Mouse (Mus musculus) Patski (cell line): Measurements from ENCODE around the gene Tbata. TPM values are rescaled to one million over a fixed set of nuclear protein-coding genes. Genes with fewer than 3 reads are reported as not detected.

Experiments used
- ATAC-seq: fragments of 100-300 bp; one replicate; pipeline ENCODE4 v1.8.0; 2021
- CTCF ChIA-PET: fragments of 350-600 bp; sonication (Branson Sonifier 250); formaldehyde crosslinking; loops from one replicate; lab custom pipeline; 2022; ENCODE audit warnings: inconsistent platforms; lab: Charles Lee
- POLR2A ChIA-PET: fragments of 350-600 bp; sonication (Branson Sonifier 250); formaldehyde crosslinking; loops from one replicate; lab custom pipeline; 2022; ENCODE audit warnings: antibody characterized with exemption, inconsistent platforms; lab: Charles Lee
- DNase-seq: peaks from one replicate; pipeline ENCODE4 v3.0.0-alpha.2; 2011; ENCODE audit warnings: low read depth, low spot score
- H3K27me3 ChIP-seq: fragments of 371-371 bp; one replicate; pipeline ENCODE4 v1.5.1; 2021
- CTCF ChIP-seq: fragments of 100-300 bp; IDR thresholded peaks from one replicate; pipeline ENCODE4 v1.5.1; 2021
- in situ Hi-C: fragments of 300-500 bp; cut with MboI; formaldehyde crosslinking; loops from 3 replicates; pipeline ENCODE4 v1.11.1; 2018; ENCODE audit warnings: low pct_unique_long_range_greater_than_20kb, mixed read lengths
- polyA plus RNA-seq: library from polyadenylated mRNA; unstranded; gene quantifications from one replicate; pipeline ENCODE4 v1.2.3, GENCODE M21; 2021

Tbata gene
- polyA plus RNA-seq, 1 experiment from 2014 or later = not detected

GRCm38 (mm10) chr10:61226784-61227396 lies 55.1 kb downstream of the Tbata start:
- TF ChIP-seq CTCF = no peak
- ChIA-PET POLR2A (no interaction called here), CTCF (no interaction called here)
- ATAC-seq (no peak), DNase-seq (no peak)
- no peaks in the 10 kb centered on the region for H3K27me3 ChIP-seq
- in situ Hi-C loops = no loop called here

- ATAC-seq (no peak), DNase-seq (no peak)
- H3K27me3 ChIP-seq = no peaks in the 10 kb centered on the region
- in situ Hi-C loops = no loop called here
- TF ChIP-seq CTCF = no peak
- ChIA-PET POLR2A (interaction anchor here (1.3 kb wide), 1 partner anchor 97 kb away, joined by 3 read pairs; no protein-coding TSS in a partner anchor), CTCF (interaction anchor here (1.0 kb wide), 2 partner anchors 20 to 53 kb away, joined by 3 read pairs; no protein-coding TSS in a partner anchor)
Observed at GRCm38 (mm10) chr10:61231756-61232155, 60.0 kb downstream of the Tbata start.

GRCm38 (mm10) chr10:61232858-61233567 lies 61.3 kb downstream of the Tbata start:
- no peaks in the 10 kb centered on the region for H3K27me3 ChIP-seq
- POLR2A ChIA-PET = no interaction called here
- no peak for DNase-seq
- in situ Hi-C loops = no loop called here
- CTCF ChIA-PET = no interaction called here
- TF ChIP-seq CTCF = no peak
- ATAC-seq = no peak

DNA sequence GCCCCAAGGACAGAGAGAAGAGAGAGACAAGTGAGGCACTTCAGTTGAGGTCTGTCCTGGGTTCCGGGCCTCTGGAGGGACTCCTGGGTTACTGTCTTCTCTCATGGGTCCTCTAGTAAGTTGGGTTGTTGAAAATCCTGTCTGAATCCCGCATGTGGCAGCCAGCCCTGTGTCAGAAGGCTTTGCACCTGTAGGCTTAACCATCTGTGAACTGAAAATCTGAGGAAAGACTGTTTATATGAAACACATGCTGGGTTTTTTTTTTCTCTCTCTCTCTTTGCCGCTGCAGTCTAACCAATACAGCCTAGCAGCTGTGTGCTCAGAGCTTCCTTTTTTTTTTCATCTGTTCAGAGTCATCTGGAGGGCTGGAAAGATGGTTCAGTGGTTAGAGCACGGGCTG lies 62.6 kb downstream of the Tbata start:
- ChIA-PET CTCF (no interaction called here), POLR2A (no interaction called here)
- in situ Hi-C loops = no loop called here
- H3K27me3 ChIP-seq = no peaks in the 10 kb centered on the region
- DNase-seq (no peak), ATAC-seq (no peak)
- TF ChIP-seq CTCF = no peak

DNA sequence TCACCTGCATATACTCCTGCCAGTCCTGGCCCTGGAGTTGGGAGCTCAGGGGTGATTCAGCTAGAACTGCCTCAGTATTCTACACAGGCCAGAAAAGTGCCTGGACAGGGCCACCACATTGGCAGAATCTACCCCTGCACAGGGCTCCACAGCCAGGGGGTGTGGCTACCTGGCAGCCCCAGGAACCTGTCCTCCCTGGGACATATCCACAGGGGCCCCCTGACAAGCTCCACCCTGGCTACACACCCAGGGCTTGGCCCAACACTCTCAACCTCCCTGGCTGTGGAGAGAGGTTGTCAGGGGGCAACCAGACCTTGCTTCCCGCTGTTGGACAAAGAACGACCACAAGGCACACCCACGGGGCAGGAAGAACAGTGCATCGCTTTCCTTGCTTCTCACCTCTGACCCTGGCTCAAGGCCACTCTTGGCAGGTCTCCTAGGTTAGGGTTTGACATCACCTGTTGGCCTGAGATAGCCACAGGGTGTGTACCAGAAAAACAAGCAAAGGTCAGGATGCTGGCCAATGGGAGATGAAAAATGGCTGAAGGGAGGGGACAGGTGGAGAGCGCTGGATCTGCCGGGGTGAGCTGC lies 64.0 kb downstream of the Tbata start:
- H3K27me3 ChIP-seq = no peaks in the 10 kb centered on the region
- ATAC-seq = no peak
- ChIA-PET CTCF (no interaction called here), POLR2A (interaction anchor here (0.6 kb wide), 1 partner anchor 49 kb away, joined by 4 read pairs; no protein-coding TSS in a partner anchor)
- TF ChIP-seq CTCF = no peak
- DNase-seq = no peak
- in situ Hi-C loops = no loop called here

DNA sequence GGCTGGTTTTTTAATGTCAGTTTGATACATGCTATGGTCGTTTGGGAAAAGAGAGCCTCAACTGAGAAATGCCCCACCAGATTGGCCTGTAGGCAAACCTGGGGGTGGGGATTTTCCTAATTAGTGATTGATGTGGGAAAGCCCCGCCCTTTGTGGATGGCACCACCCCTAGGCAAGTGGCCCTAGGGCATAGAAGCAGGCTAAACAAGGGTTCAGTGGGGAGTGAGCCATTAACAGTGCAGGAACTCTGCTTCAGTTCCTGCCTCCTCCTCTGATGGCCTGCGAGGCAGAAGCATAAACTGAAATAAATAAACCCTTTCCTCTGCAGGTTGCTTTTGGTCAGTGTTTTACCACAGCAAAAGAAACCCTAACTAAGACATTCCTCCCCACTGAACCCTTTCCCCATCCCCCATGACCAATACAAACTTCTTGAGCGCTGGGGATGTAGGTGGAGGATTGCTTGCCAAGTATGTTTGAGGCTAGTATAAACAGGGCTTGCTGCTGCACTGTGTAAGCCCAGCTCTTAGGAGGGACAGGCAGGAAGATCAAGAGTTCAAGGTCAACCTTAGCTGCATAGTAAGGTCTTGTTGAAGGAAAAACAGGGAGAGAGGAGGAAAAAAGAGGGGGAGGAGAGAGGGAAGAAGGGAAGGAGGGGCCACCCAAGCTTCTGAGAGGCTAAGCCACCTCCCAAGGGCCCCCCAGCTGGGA lies 65.1 kb downstream of the Tbata start:
- no peaks in the 10 kb centered on the region for H3K27me3 ChIP-seq
- ChIA-PET POLR2A (interaction anchor here (1.1 kb wide), 1 partner anchor 38 kb away, joined by 4 read pairs; no protein-coding TSS in a partner anchor), CTCF (no interaction called here)
- peak; percentile 24 for DNase-seq
- TF ChIP-seq CTCF = no peak
- ATAC-seq = peak; percentile 66
- in situ Hi-C loops = no loop called here

- no peaks in the 10 kb centered on the region for H3K27me3 ChIP-seq
- POLR2A ChIA-PET = interaction anchor here (1.1 kb wide), 1 partner anchor 37 kb away, joined by 4 read pairs; no protein-coding TSS in a partner anchor
- CTCF ChIA-PET = interaction anchor here (0.7 kb wide), 1 partner anchor 25 kb away, joined by 3 read pairs; no protein-coding TSS in a partner anchor
- ATAC-seq (no peak), DNase-seq (no peak)
- TF ChIP-seq CTCF = no peak
- in situ Hi-C loops = no loop called here
Observed at GRCm38 (mm10) chr10:61237391-61237785, 65.6 kb downstream of the Tbata start.

Other genes starting within 250 kb of the Tbata start
- 211 TPM for gene Pcbd1, start 82.6 kb upstream of the Tbata start, polyA plus RNA-seq
- 163 TPM for gene Sgpl1, start 24.3 kb upstream of the Tbata start, polyA plus RNA-seq
- gene Adamts14, start 101.5 kb downstream of the Tbata start, polyA plus RNA-seq = 13.2 TPM
- gene Prf1, start 125.9 kb downstream of the Tbata start, polyA plus RNA-seq = not detected
- 14.5 TPM for gene Pald1, start 211.6 kb downstream of the Tbata start, polyA plus RNA-seq
- not detected for gene Nodal, start 246.0 kb downstream of the Tbata start, polyA plus RNA-seq